Mouse (Mus musculus): ENCODE measurements around the gene Stx11.

- TF ChIP-seq CTCF (IDR thresholded peaks at IDR 0.05; ENCODE audit: insufficient read depth, low read depth, low read length) (peak; percentile 46; the same call in 1 of the 2 replicates), POLR2A (IDR thresholded peaks at IDR 0.05; ENCODE audit: insufficient read depth, low read depth, low read length) (no peak)
Measured at GRCm38 (mm10) chr10:12922574-12923353, 41.3 kb downstream of the Stx11 start.

All from olfactory bulb, adult 2 months (tissue).